Mouse (Mus musculus): ENCODE measurements at regions not wholly inside any gene's neighbourhood (a gene's known extent, or its start where the extent isn't known, plus 50 kb on each side); places are given as distances from the start of the nearest gene placed in this dataset.

DNA sequence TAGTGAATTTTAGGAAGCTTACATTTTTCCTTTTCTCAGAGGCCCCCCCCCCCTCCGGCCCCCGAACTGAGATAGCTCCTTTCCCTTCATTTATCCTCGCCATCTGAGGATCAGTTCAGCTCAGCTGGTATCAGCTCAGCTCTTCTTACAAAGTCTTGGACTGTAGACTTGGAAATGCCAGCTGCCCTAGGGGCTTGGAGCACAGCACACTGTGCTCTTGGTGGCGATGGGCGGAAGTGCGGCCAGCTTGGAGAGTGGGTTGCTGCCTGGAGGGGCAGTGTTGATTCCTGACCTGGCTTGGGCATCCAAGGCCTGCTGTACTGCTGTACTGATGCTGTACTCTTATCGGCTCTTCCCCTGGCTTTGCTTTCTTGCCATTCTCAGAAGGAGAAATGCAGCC is 298.7 kb upstream of the Tbc1d5 start:
- no peak for TF ChIP-seq EP300 (IDR thresholded peaks at IDR 0.05; ENCODE audit: low read depth)
- TF ChIP-seq CTCF (IDR thresholded peaks at IDR 0.05; ENCODE audit: low read depth) = peak; percentile 41
